Mouse (Mus musculus): ENCODE data around the gene Msi2. TPM values are rescaled to one million over a fixed set of nuclear protein-coding genes. Genes with fewer than 3 reads are reported as not detected.

Gene Msi2
- polyA plus RNA-seq, 1 experiment from 2014 or later = 24.5 TPM

DNA sequence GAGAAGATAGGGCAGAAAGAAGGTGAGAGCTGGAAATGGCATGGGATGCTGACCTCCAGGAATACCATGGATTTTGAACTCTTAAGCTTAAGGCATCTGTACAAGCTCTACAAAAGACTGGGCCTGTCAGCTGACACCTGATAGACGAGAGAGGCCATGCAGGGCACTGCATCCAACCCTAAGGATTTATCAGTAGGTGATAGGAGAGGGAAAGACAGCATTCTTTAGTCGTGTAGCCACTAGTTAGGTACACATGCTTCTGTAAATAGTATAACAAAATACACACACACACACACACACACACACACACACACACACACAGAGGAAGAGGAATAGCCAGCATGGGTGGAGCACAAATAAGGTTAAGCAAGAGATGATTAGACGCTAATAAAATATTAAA lies 269.7 kb downstream of the Msi2 start:
- no peaks in the 10 kb centered on the region for H3K27me3 ChIP-seq (ENCODE audit: insufficient read depth, low read length)
- 0 out of 2 replicates have a peak, but pooled peaks cover 5% of the 10 kb centered on the region for H3K4me1 ChIP-seq (replicated peaks; ENCODE audit: insufficient read depth, low read length)
- DNase-seq (ENCODE audit: low spot score) = no peak
- ATAC-seq (replicated peaks; ENCODE audit: low FRiP score, low read depth) = no peak
- no peak overlapping the region for H3K4me3 ChIP-seq (replicated peaks; ENCODE audit: low read depth, low read length)
- no peak overlapping the region for H3K9ac ChIP-seq (ENCODE audit: low read depth, low read length)
- no peak overlapping the region for H3K4me2 ChIP-seq (ENCODE audit: low read length)
- WGBS = 64% methylated on average over 3 of the region's 3 CpGs
- H3K36me3 ChIP-seq (ENCODE audit: insufficient read depth, low read length) = 0 out of 2 replicates have a peak, but pooled peaks cover 3% of the 10 kb centered on the region
- TF ChIP-seq CTCF (IDR thresholded peaks at IDR 0.05; ENCODE audit: low read depth) = no peak
- H3K27ac ChIP-seq = no peak overlapping the region; the same call in 1 of the 2 replicates
- no peaks in the 10 kb centered on the region for H3K9me3 ChIP-seq (replicated peaks; ENCODE audit: low read length)

DNA sequence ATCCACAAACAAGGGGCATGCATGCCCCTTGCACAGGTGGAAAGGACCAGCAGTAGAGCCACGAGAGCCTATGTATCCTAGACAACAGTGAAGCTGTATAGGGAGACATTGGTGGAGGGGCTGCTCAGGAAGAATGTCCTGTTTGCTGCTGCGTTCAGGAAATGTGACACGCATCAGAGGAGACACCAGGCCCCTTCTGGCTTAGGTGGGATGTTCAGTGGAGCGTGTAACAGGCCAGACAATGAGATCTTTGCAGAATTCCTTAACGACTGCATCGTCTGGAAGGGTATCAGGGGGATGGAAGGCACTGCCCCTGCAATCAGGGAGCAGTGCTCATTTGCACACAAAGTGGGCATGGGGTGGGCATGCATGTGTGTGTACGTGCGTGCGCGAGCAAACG lies 271.0 kb downstream of the Msi2 start:
- H3K9ac ChIP-seq (ENCODE audit: low read depth, low read length) = no peak overlapping the region

DNA sequence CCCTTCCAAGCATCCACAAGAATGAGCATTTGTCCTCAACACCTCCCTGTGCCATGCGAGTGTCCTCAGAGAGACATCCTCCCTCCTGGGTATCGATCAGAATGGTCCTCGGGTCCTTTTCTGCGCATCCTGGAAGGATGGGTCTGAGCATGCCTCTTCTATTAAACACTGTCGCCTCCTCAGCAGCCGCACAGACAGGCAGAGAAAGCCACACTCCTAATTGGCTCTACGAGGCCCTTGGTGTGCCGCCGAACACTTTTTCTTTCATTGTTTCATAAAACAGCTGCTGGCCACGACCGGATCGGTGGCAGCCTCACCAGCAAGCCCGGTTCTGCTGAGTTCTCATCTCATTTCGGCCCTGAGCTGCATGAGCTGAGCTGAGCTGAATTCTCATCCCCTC lies 274.4 kb downstream of the Msi2 start:
- H3K36me3 ChIP-seq (ENCODE audit: insufficient read depth, low read length) = 0 out of 2 replicates have a peak, but pooled peaks cover 3% of the 10 kb centered on the region
- H3K4me1 ChIP-seq (replicated peaks; ENCODE audit: insufficient read depth, low read length) = peaks cover 13% of the 10 kb centered on the region; the same call in 1 of the 2 replicates
- H3K27me3 ChIP-seq (ENCODE audit: insufficient read depth, low read length) = no peaks in the 10 kb centered on the region
- ATAC-seq (replicated peaks; ENCODE audit: low FRiP score, low read depth) (no peak), DNase-seq (ENCODE audit: low spot score) (no peak)
- WGBS = 87% methylated on average over 14 of the region's 14 CpGs
- no peak overlapping the region for H3K27ac ChIP-seq
- no peak overlapping the region for H3K9ac ChIP-seq (ENCODE audit: low read depth, low read length)
- no peak for TF ChIP-seq CTCF (IDR thresholded peaks at IDR 0.05; ENCODE audit: low read depth)
- H3K4me2 ChIP-seq (ENCODE audit: low read length) = no peak overlapping the region
- no peaks in the 10 kb centered on the region for H3K9me3 ChIP-seq (replicated peaks; ENCODE audit: low read length)
- no peak overlapping the region for H3K4me3 ChIP-seq (replicated peaks; ENCODE audit: low read depth, low read length)

More for the DNA sequence above, 271.0 kb downstream of the Msi2 start:
- Histone ChIP-seq H3K4me2 (ENCODE audit: low read length) (no peak overlapping the region), H3K27me3 (ENCODE audit: insufficient read depth, low read length) (no peaks in the 10 kb centered on the region), H3K9me3 (replicated peaks; ENCODE audit: low read length) (no peaks in the 10 kb centered on the region), H3K4me1 (replicated peaks; ENCODE audit: insufficient read depth, low read length) (peaks cover 13% of the 10 kb centered on the region; the same call in 1 of the 2 replicates), H3K27ac (peak overlapping the region; percentile 8; the same call in 1 of the 2 replicates), H3K36me3 (ENCODE audit: insufficient read depth, low read length) (0 out of 2 replicates have a peak, but pooled peaks cover 3% of the 10 kb centered on the region), H3K4me3 (replicated peaks; ENCODE audit: low read depth, low read length) (no peak overlapping the region)
- 31% methylated on average over 11 of the region's 11 CpGs for WGBS
- no peak for TF ChIP-seq CTCF (IDR thresholded peaks at IDR 0.05; ENCODE audit: low read depth)
- ATAC-seq (replicated peaks; ENCODE audit: low FRiP score, low read depth) (peak; percentile 58), DNase-seq (ENCODE audit: low spot score) (peak; percentile 75)

DNA sequence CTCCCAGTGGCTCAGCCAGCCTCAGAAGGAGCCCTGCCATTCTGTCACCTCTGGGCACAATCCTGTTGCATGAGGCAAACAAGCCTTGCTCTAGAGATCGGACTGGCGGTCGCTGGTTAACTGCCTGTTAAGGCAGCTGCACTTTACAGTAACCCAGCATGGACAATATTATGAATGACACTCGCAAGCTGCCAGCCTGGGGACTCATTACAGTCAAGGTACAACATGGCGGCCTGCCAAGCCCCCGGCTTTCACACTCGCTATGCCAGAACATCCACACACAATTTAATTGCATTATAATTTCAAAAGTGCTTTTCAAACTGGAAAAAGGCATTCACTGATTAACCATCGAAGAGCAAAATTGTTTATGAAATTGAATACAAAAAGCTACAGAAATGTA lies 275.0 kb downstream of the Msi2 start:
- no peak for TF ChIP-seq CTCF (IDR thresholded peaks at IDR 0.05; ENCODE audit: low read depth)
- Histone ChIP-seq H3K27ac (no peak overlapping the region), H3K36me3 (ENCODE audit: insufficient read depth, low read length) (0 out of 2 replicates have a peak, but pooled peaks cover 3% of the 10 kb centered on the region), H3K9me3 (replicated peaks; ENCODE audit: low read length) (no peaks in the 10 kb centered on the region), H3K9ac (ENCODE audit: low read depth, low read length) (no peak overlapping the region), H3K4me1 (replicated peaks; ENCODE audit: insufficient read depth, low read length) (peaks cover 13% of the 10 kb centered on the region; the same call in 1 of the 2 replicates), H3K4me3 (replicated peaks; ENCODE audit: low read depth, low read length) (no peak overlapping the region), H3K27me3 (ENCODE audit: insufficient read depth, low read length) (no peaks in the 10 kb centered on the region), H3K4me2 (ENCODE audit: low read length) (no peak overlapping the region)
- DNase-seq (ENCODE audit: low spot score) = no peak
- no peak for ATAC-seq (replicated peaks; ENCODE audit: low FRiP score, low read depth)
- WGBS = 81% methylated on average over 8 of the region's 8 CpGs

DNA sequence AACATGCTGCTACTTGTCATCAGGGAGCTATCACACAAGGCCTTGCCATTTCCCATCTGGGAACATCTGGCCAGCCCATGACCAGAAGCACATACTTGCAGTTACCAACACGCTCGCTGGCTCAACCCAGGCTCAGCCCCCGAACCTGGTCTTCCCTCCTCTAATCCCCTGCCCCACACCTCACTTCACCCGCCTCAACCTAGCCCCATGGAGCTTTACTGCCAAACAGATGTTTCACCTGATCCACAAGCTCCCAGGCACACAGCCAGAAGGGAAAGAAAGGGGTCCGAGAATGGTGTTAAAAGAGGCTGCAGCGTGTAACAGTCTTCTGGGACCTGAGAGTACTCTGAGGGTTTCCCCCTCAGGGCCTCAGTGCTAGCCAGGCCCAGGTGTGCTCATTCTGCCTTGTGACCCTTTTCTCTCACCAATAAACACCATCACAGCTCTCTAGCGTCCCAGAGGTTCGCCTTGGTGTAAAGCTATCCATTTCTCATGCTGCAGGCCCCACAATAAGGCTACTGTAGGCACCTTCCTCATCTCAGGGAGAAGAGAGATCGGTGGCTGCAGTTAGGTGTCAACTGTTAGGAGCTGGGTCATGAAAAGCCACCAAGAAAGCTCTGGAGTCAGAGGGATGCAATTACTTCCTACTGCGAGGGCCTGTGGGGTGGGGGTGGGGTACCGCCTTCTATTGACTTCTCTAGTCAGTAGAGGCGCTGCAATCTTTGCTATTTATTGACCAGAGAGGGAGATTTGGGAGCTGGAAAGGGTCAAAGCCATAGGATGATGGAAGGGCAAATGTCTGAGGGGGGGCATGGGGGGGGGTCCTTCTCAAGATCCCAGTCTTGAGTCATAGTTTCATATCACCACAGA lies 276.2 kb downstream of the Msi2 start:
- WGBS = 61% methylated on average over 12 of the region's 12 CpGs
- Histone ChIP-seq H3K4me2 (ENCODE audit: low read length) (no peak overlapping the region), H3K27ac (no peak overlapping the region), H3K27me3 (ENCODE audit: insufficient read depth, low read length) (no peaks in the 10 kb centered on the region), H3K9me3 (replicated peaks; ENCODE audit: low read length) (no peaks in the 10 kb centered on the region), H3K9ac (ENCODE audit: low read depth, low read length) (no peak overlapping the region), H3K36me3 (ENCODE audit: insufficient read depth, low read length) (0 out of 2 replicates have a peak, but pooled peaks cover 3% of the 10 kb centered on the region), H3K4me1 (replicated peaks; ENCODE audit: insufficient read depth, low read length) (peaks cover 8% of the 10 kb centered on the region; the same call in 1 of the 2 replicates), H3K4me3 (replicated peaks; ENCODE audit: low read depth, low read length) (no peak overlapping the region)
- no peak for TF ChIP-seq CTCF (IDR thresholded peaks at IDR 0.05; ENCODE audit: low read depth)
- no peak for ATAC-seq (replicated peaks; ENCODE audit: low FRiP score, low read depth)
- DNase-seq (ENCODE audit: low spot score) = no peak

DNA sequence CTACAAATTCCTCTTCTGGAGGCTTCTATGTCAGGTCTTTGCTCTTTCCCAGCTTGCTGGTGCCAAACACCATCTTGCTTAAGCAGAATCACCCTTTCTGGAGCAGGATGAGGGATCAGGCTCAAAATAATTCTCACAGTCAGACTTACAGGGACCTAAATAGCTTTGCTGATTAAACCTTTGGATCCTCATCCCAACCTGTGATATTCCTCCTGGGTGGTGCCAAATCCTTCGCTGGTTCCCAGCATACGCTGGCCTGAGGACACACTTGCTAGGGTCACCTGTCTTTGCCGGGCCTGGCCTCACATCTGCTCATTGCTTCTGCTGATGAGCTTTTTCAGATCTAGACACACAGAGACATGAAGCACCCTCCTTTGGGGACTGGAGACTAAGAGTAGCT lies 279.7 kb downstream of the Msi2 start:
- ATAC-seq (replicated peaks; ENCODE audit: low FRiP score, low read depth) (no peak), DNase-seq (ENCODE audit: low spot score) (no peak)
- 97% methylated on average over 3 of the region's 3 CpGs for WGBS
- H3K27me3 ChIP-seq (ENCODE audit: insufficient read depth, low read length) = no peaks in the 10 kb centered on the region
- no peak overlapping the region for H3K4me3 ChIP-seq (replicated peaks; ENCODE audit: low read depth, low read length)
- H3K9me3 ChIP-seq (replicated peaks; ENCODE audit: low read length) = no peaks in the 10 kb centered on the region
- H3K27ac ChIP-seq = no peak overlapping the region
- no peaks in the 10 kb centered on the region for H3K36me3 ChIP-seq (ENCODE audit: insufficient read depth, low read length)
- no peak for TF ChIP-seq CTCF (IDR thresholded peaks at IDR 0.05; ENCODE audit: low read depth)
- H3K4me2 ChIP-seq (ENCODE audit: low read length) = no peak overlapping the region
- H3K4me1 ChIP-seq (replicated peaks; ENCODE audit: insufficient read depth, low read length) = peaks cover 8% of the 10 kb centered on the region; the same call in 1 of the 2 replicates
- H3K9ac ChIP-seq (ENCODE audit: low read depth, low read length) = no peak overlapping the region

Measured in kidney, postnatal 0 days (tissue).